Mouse (Mus musculus): ENCODE measurements around the gene Phc1. TPM values are rescaled to one million over a fixed set of nuclear protein-coding genes. Genes with fewer than 3 reads are reported as not detected.

Gene Phc1
- polyA plus RNA-seq (2014; fragmentation: Illumina TruSeq; extraction: RNeasy Lipid Tissue Mini Kit (QIAGEN cat#74804); ENCODE audit: low read depth, low replicate concordance), result 9.5 TPM

DNA sequence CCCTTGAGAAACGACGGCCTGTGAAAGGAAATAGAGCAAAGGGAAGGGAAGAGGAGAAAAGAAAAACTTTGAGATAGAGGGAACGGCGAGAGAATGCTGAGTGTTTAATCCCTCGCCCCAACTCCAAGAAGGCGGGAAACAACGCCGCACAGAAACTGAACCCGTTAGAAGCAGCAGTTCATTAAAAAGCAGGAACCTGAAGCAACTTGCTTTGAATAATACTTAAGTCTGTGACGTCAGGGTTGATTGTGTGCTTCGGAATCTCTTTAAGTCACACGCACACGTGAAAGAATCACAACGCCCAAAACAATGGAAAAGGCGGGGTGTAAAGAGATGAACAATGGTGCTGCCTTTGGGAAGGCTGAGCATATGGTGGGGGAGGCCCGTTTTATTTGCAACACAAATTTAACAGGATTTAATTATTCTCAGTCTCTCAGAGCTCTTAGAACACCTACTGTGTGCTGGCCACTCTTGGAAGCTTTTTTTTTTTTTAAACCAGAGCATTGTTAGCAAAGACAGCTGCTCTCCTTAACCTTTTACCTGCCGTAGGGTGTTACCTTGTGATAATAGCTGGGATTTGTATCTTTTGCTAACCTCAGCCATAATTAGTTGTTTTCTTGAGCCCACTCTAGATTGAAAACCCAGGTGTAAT is at the start of gene Phc1:
Phc1 (minus strand) TSS at position 213 of the 652 bp plus-strand sequence.

DNA sequence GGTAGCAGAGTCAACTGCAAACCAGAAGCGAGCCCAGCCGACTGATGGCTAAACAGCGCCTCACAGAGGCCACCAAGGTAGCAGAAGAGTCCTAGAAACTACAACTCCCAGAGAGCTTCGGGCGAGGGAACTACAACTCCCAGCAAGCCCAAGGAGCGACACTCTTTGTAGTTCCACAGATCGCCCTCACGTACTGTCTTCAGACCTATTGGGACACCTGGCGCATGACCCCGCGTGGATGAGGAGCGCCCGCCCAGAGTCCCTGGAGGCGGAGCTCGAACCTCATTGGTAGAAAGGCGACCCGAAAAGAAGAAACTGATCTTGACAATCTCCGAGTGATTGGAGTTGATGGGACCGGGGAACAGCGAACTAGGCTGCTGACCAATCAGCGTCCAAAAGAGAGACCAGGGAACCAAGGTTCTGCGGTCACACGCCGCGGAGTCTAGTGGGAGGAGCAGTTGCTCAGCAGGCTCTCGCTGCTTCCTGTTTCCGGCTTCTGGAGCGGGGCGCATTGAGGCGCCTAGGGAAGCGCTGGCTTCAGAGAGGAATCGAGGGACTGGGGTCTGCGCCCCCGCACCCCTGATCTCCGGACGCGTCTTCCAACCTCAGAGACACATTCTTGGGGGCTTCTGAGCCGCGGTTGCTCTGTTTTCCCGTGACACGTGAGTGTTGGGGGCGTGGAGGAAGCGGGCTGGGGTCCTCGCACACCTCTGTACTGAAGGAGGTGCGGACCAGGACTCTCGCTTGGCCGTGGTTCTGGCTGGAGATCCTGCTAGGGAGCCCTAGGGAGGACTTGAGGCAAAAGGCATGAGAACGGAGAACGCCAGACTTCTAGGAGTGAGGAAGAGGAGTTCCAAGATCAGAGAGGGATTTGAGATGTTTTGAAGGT is 31.6 kb downstream of the Phc1 start, which contains the start of gene M6pr:
M6pr (plus strand) TSS at position 216 of the 889 bp plus-strand sequence.

DNA sequence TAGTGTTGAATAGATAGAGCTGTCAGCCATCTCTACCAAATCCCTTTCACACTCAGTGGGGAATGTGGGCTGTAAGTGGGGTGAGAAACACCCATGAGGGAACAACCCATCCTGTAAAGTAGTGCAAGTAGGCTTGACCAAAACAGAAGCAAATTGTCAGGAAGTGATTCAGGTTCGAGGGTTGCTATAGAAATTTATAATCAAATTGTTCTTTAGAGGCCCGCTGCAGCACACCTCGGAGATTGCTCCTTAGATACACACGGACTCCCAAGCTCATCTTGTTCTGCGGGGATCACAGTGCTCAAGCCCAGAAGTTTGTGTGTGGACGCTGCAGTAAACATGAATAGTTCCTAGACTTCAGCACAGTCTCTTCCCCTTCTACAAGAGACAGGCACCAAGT is 57.6 kb downstream of the Phc1 start, which contains the start of gene Klrg1:
Klrg1 (minus strand) TSS at position 101 of the 400 bp plus-strand sequence.

Other genes with a start within 250 kb of the Phc1 start
- gene Klrg1, start 57.7 kb downstream of the Phc1 start, polyA plus RNA-seq (2014; fragmentation: Illumina TruSeq; extraction: RNeasy Lipid Tissue Mini Kit (QIAGEN cat#74804); ENCODE audit: low read depth, low replicate concordance), result not detected
- 57.9 TPM for gene M6pr, start 31.8 kb downstream of the Phc1 start, polyA plus RNA-seq (2014; fragmentation: Illumina TruSeq; extraction: RNeasy Lipid Tissue Mini Kit (QIAGEN cat#74804); ENCODE audit: low read depth, low replicate concordance)
- not detected for gene Rimklb, start 158.2 kb upstream of the Phc1 start, polyA plus RNA-seq (2014; fragmentation: Illumina TruSeq; extraction: RNeasy Lipid Tissue Mini Kit (QIAGEN cat#74804); ENCODE audit: low read depth, low replicate concordance)
- gene Mfap5, start 165.3 kb upstream of the Phc1 start, polyA plus RNA-seq (2014; fragmentation: Illumina TruSeq; extraction: RNeasy Lipid Tissue Mini Kit (QIAGEN cat#74804); ENCODE audit: low read depth, low replicate concordance), result 39.5 TPM
- not detected for gene Aicda, start 213.2 kb upstream of the Phc1 start, polyA plus RNA-seq (2014; fragmentation: Illumina TruSeq; extraction: RNeasy Lipid Tissue Mini Kit (QIAGEN cat#74804); ENCODE audit: low read depth, low replicate concordance)

All from heart, adult 10 weeks (tissue).